Mouse (Mus musculus) lung, postnatal 10 days (tissue): ENCODE measurements around the gene Hdx.

Experiments
- DNase-seq: peaks from one replicate; pipeline ENCODE4 v3.0.0; 2021

Gene Hdx

GRCm38 (mm10) chrX:111696356-111697282, at the start of gene Hdx:
Gene Hdx, minus strand, starts transcription at chrX:111697079.
- peak; percentile 79 for DNase-seq

DNA sequence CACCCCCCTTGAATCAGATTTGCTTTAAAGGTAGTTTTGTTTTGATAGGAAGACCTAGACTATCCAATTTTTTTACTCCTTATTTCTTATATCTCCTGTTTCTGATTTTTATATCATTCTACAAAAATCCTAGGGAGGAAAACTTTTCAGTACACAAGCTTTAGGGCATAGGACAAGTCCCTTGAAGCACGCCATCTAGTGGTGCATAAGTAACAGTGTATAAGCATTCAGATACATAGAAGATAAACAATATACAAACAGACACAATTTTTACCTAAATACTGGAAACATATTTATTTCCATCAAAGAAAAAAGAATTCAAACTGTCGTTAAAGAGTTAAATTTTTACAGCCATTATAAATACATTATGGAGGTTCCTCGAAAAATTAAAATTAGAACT, 11.2 kb downstream of the Hdx start:
- no peak for DNase-seq

DNA sequence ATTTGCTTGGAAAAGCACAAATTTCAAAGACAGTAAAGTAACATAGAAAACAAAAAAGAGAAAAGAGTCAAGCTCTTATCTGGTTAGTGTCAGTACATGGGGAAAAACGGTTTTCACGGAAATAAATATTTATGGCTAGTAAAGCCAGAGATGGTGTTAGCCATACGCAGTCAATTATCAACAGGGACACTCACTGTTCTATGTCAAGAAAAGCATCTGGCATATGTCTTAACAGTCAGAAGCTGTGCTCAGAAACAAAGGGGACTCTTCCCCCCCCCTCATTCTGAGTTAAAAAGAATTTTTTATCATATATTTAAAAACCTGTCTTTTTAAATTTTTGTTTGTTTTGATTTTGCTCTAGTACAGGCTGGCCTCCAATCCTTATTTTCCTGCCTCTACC, 25.2 kb downstream of the Hdx start:
- DNase-seq = no peak

- peak; percentile 2 for DNase-seq
These were observed 36.5 kb downstream of the Hdx start for GRCm38 (mm10) chrX:111660381-111660780.

DNA sequence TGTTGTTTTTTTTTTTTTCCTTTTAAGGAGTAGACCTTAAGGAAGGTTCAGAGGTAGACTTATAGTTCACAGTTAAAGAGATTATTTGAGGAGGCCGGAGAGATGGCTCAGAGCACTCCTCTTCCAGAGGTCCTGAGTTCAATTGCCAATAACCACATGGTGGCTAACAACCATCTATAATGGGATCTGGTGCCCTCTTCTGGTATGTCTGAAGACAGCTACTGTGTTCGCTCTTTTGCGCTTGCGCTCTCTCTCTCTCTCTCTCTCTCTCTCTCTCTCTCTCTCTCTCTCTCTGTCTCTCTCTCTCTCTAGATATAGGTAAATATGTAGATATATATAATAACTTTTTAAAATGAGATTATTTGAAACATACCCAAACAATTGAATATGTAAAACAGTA, 38.2 kb downstream of the Hdx start:
- no peak for DNase-seq

GRCm38 (mm10) chrX:111644945-111645344, 51.9 kb downstream of the Hdx start:
- no peak for DNase-seq

DNA sequence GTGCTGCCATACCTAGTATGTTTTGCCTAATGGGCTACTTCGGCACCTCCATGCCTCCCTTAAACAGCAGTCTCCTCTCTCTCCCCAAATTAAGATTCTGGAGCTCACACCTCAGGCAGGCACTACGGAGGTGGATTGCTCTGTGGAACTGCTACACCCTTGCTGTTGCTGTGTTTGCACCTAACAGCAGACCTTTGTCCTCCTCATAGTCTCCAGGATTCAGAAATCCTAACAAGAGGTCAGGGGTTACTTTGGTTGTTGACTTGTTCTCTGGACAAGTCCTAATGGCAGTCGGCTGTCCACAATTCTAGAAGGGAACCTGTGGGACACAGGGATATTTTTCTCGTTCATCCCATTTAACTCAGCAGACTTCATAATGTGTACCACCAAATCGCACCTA, 56.3 kb downstream of the Hdx start:
- DNase-seq = no peak

- no peak for DNase-seq
These were observed 99.2 kb downstream of the Hdx start for GRCm38 (mm10) chrX:111597631-111598161.

- peak; percentile 1 for DNase-seq
These were observed 109.3 kb downstream of the Hdx start for GRCm38 (mm10) chrX:111587616-111588015.

DNA sequence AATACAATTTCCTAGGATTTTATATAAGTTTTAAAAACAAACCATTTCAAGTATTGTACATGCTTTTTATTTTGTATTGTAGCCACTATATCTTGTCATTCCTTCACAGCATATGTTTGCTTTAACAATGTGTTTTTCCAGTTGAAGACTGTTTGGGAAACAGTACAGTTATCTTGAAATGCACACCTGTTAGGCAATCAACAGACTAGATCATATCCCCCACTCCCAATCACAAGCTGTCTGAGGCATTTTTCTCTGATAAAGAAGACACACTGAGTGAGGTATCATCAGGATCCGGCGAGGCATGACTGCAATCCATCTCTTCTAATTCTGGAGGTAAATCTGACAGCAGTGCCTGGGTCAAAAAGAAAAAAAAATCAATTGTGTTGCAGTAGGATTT, 119.8 kb downstream of the Hdx start:
- DNase-seq = no peak

DNA sequence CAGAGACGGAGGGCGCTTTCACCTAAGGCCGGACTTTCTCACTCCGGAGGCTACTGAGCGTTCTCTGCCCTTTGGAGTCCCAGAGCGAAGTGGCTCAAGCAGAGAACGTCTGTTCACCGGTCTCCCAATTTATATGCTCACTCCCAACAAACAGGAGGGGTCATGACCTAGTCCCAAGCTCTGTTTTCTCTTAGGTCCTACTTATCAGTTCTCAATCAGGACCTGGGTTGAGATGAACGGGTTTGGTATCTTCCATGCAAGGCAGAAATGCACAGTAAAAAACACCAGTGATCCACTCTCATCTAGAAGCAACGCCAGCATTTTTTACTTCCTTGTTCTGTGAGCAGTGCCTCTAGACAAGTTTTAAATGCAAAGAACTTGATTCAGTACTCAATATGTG, 159.0 kb downstream of the Hdx start, which contains the start of gene Rps6ka6:
Gene Rps6ka6 (minus strand): TSS at position 101 of the 400 bp plus-strand sequence.
- DNase-seq = no peak
